Mouse (Mus musculus): Measurements from ENCODE around the gene Rptor.

Gene Rptor

GRCm38 (mm10) chr11:119808647-119809280 lies 206.1 kb downstream of the Rptor start:
- no peak for DNase-seq (ENCODE audit: low read depth, low spot score)

GRCm38 (mm10) chr11:119809309-119809708 lies 206.6 kb downstream of the Rptor start:
- DNase-seq (ENCODE audit: low read depth, low spot score): no peak

DNA sequence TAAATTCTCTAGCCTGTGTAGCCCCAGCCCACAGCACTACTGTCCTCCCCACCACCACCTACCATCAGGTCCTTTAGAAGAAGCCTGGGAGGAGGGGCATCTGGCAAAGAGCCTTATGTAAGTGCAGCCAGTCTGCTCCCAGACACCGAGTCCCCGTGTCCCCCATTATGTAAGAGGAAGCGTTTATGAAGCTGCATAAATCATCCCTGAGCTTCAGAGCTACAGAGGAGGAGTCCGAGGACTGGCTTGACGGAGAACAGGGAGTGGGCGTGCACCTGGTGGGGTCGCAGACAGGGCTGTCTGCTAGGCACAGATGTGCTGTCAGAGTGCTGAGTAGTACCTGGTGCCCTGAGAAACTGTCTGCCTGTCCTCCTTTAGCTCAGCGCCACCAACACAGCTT lies 208.3 kb downstream of the Rptor start:
- DNase-seq (ENCODE audit: low read depth, low spot score): peak; percentile 11

DNA sequence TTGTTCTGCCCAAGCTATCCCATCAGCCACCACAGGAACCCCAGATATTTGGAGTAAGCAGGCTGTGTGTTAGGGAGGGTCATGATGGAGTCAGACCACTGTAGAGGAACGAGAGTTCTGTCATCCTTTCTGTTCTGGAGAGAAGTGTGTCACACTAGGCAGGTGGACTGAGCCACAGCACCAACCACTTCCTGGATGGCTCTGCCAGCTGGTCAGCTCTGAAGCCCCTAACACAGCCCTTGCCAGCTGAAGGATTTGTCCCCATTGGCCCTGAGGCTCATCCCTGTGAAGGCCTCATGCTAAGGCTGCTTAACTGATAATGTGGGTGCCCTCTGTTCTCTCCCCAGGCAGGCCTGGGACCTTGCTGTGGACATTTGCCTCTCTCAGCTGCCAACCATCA lies 208.9 kb downstream of the Rptor start:
- no peak for DNase-seq (ENCODE audit: low read depth, low spot score)

DNA sequence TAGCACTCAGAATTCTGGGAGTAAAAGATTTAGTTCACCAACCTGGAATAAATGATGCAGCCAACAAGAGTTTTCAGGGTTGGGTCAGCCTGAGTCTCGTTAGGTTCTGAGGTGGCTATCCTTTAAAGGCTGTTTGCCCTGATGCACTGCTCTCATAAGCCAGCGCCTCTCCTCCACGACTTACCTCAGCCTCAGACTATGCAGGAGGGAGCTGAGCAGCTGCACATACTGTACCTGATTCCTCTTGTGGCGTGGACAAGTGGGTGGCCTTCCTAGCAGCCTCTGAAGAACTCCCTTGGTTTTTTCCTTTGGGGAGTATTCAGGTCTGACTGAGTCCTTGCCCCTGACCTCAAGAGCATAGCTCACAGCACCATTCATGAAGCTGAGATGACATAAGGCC lies 209.4 kb downstream of the Rptor start:
- no peak for DNase-seq (ENCODE audit: low read depth, low spot score)

- DNase-seq (ENCODE audit: low read depth, low spot score): no peak
Observed at GRCm38 (mm10) chr11:119814035-119814558, 211.4 kb downstream of the Rptor start.

DNA sequence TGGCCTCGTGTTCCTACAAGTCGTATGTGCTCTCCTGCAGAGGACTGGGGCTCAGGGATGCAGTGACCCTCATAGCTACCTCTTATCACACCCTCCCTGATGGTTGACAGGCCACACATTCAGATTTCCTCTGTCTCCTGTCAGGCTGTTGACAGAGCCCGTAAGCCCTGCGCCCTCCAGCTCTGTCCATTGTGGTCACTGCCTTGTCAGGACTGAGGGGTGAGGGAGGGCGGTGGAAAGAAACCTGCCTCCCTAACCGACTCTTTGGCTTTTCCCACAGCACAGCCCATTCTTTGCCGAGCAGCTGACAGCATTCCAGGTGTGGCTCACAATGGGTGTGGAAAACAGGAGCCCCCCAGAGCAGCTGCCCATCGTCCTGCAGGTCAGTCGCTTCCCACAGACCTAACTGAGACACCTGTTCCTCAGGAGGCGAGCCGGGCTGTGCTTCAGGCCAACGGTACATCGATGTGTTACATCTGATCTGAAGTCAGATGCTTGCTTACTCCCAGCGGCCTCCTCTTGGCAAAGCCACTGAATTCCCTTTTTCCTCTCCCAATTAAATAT lies 214.2 kb downstream of the Rptor start:
- no peak for DNase-seq (ENCODE audit: low read depth, low spot score)

GRCm38 (mm10) chr11:119817362-119817837 lies 214.7 kb downstream of the Rptor start:
- DNase-seq (ENCODE audit: low read depth, low spot score): no peak

DNA sequence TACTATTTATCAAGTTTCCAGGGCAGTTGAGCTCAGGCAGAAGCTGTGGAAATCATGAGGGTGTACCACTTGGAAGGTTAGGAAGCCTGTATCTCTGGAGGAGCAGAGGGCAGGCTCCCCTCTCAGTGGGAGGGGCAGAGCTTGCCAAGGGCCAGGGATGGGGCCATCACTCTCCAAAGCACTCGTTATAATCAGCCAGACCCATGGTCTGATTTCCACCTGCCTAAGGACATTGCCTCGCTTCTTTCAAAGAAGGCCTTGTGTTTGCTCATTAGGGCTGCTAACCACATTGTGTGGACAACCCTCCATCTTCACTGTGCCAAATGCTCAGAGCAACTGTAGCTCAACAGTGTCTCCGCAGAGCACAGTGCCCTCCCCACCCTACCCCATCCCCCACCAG lies 215.2 kb downstream of the Rptor start:
- no peak for DNase-seq (ENCODE audit: low read depth, low spot score)

DNA sequence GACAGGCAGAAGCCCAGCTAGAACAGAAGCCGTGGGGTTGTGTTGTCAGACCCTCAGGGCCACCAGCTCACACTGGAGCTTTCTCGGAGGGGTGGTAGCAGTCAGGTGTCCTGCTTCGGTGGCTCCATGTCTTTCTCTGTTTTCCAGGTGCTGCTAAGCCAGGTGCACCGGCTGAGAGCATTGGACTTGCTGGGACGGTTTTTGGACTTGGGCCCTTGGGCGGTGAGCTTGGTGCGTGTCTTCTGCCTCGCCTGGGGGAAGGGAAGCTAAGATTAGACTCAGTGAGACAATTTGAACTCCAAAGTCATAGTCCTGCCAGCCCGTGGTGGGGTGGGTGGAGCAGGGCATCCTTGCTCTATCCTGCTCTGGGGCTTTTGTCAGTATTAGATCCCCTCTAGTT lies 218.8 kb downstream of the Rptor start:
- DNase-seq (ENCODE audit: low read depth, low spot score): no peak

GRCm38 (mm10) chr11:119824072-119824649 lies 221.5 kb downstream of the Rptor start:
- no peak for DNase-seq (ENCODE audit: low read depth, low spot score)

- no peak for DNase-seq (ENCODE audit: low read depth, low spot score)
Observed at GRCm38 (mm10) chr11:119825783-119826182, 223.1 kb downstream of the Rptor start.

DNA sequence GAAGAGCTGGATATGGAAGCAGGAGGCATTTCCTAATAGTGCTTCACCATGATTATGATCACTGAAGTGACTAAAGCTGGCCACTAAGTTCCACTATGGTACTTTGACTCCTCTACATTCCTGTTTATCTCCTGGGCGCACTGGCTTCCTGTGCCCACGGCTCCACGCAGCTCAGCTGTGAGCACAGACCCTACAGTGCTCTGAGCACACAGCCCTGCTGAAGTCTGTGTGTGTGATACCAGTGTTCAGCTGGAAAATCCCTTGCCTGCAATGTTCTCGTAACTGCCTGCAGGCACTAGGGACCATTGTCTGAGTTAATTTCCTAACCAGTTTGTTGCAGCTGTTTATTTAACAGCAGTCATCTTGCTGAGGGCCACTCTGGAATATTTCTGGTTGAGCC lies 223.5 kb downstream of the Rptor start:
- DNase-seq (ENCODE audit: low read depth, low spot score): no peak

DNA sequence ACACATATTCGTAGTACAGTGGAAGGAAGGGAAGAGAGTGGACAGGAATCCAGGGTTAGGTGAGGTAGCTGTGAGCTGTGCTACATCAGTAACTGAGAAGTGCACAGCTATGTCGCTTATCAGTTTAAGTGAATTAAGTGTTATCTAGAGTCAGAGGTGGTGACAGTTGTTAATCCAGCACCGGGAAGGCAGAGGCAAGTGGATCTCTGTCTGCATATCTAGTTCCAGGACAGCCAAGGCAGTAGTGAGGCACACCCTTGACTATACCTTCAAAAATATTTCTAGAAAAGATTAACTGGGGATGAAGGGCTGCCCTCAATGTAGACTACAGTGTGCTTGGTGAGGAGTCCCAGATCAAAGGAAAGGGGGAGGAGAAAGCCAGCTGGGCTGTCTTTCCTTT lies 226.4 kb downstream of the Rptor start:
- no peak for DNase-seq (ENCODE audit: low read depth, low spot score)

DNA sequence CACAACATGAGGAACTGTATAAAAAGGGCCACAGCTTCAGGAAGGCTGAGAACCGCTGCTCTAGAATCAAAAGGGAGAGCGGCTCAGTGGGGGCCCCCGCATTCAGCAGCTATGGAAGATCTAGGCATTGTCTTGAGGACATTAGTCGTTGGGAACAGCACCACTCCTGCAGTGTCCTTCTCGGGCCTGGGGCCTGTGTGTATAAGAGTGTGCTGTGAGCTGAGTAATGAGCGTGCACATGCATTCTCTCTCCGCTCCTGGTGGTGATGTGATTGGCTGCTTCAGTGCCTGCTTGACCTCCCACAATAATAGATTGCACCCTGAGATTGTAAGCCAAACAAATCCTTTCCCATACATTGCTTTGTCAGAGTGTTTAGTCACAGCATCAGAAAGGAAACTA lies 229.0 kb downstream of the Rptor start:
- DNase-seq (ENCODE audit: low read depth, low spot score): no peak

DNA sequence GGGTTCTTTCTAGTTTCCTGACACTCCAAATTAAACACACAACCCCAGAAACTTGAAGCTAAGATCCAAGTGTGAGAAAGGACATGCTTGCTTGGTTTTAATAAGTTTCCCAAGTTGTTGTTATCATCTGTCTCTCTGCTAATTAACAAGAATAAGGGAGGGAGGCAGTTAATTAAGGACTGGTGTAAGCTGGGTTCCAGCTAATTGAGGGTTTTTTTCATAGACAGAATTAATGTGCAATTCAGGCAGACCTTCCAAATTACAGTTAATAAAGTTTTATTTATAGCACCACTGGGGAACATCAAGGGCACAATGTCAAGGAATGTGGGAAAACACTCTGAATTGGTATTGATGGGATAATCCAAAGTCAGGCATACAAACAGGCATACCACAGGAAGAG lies 230.6 kb downstream of the Rptor start:
- DNase-seq (ENCODE audit: low read depth, low spot score): no peak

- DNase-seq (ENCODE audit: low read depth, low spot score): no peak
Observed at GRCm38 (mm10) chr11:119833877-119834804, 231.4 kb downstream of the Rptor start.

GRCm38 (mm10) chr11:119836326-119836725 lies 233.6 kb downstream of the Rptor start:
- no peak for DNase-seq (ENCODE audit: low read depth, low spot score)

GRCm38 (mm10) chr11:119837786-119838185 lies 235.1 kb downstream of the Rptor start:
- DNase-seq (ENCODE audit: low read depth, low spot score): no peak

DNA sequence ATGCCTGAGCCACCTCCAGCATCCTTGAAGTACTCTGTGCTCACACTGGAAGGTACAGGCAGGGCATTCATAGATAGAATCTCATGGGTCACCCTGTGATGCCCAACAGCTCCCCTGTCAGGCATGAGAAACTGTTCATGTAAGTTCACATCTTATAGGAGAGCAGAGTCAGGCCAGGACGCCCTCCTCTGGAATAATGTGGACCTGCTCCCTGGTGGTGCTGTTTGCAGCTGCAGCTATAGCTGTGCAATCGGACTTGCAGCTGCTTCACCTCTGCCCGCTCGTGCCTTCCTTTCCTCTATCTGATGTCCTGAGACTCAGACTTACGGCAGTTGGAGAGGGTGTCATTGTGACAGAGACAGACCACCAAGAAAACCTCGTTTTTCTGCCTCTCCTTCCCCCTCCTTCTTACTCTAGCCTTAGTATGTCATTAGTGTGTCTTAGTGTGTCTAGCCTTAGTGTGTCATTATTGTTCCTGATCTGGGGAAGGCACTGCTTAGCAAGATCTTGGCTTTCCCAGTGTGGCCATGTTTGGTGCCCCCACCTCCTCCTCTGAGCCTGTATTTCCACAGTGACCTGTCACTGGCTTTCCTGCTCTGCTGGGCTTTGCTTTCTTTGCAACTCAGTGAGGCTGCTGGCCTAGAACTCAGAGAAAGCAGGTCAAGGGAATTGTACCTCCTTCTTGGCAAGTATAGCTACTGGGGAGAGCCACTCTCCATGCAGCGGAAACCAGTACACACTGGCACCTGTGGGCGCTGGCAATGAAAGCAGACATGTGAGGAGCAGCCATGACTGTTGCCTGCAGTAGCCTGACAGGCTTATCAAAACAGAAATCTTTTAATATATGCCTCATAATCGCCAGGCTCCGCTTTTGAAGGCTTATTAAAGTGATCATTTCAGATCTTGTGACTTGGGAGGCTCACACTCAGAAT lies 237.0 kb downstream of the Rptor start:
- no peak for DNase-seq (ENCODE audit: low read depth, low spot score)

- DNase-seq (ENCODE audit: low read depth, low spot score): no peak
Observed at GRCm38 (mm10) chr11:119846608-119847007, 243.9 kb downstream of the Rptor start.

Measured in embryo, embryonic 11.5 days (tissue).